Mouse (Mus musculus) lung, postnatal 0 days (tissue): ENCODE data around the gene Slc7a15.

ENCODE experiments used
- CTCF ChIP-seq: IDR thresholded peaks from 2 replicates; pipeline ENCODE4 v1.5.1; 2016; ENCODE audit warnings: antibody characterized with exemption, mild to moderate bottlenecking
- EP300 ChIP-seq: IDR thresholded peaks from 2 replicates; pipeline ENCODE4 v1.6.1; 2016; ENCODE audit warnings: antibody characterized with exemption, mild to moderate bottlenecking, control low read depth

- TF ChIP-seq EP300 (no peak), CTCF (no peak)
These were observed 110.2 kb downstream of the Slc7a15 start for GRCm38 (mm10) chr12:8488652-8488980.
